Mouse (Mus musculus): ENCODE results near the gene Kcng3. TPM values are rescaled to one million over a fixed set of nuclear protein-coding genes. Genes with fewer than 3 reads are reported as not detected.
A peak's percentile ranks its signal among the peaks of the same experiment; 100 is the strongest.

Kcng3 gene
- total and polyA plus RNA-seq, 2 experiments from 2014 or later = 0.05 to 2.5 TPM

DNA sequence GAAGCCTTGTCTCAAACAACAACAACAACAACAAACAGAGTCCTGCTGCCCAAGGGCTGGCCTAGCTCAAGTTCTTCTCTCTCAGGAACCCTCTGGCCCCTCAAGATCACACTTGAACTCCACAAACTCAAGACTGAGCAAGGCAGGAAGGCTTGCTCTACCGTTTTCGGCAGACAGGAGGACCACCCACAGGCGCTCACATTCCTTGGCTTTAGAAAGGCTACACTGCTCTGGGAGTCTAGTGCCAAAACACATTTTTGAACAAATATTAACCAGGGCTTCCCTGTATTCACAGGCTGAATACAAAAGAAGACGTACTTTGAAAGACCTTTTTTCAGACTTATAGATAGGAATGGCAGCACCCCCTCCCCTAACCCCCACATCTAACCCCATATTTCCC lies 59.3 kb downstream of the Kcng3 start:
- Histone ChIP-seq H3K4me1 (ENCODE audit: insufficient read depth) (no peaks in the 10 kb centered on the region), H3K4me2 (ENCODE audit: low read depth) (no peak overlapping the region), H3K27me3 (ENCODE audit: insufficient read depth, low read length) (no peaks in the 10 kb centered on the region), H3K9me3 (ENCODE audit: low read length) (no peaks in the 10 kb centered on the region), H3K4me3 (ENCODE audit: low read depth, low read length) (no peak overlapping the region), H3K36me3 (ENCODE audit: insufficient read depth) (no peaks in the 10 kb centered on the region), H3K9ac (no peak overlapping the region), H3K27ac (ENCODE audit: low read depth, low read length) (no peak overlapping the region)
- TF ChIP-seq CTCF (IDR thresholded peaks at IDR 0.05; ENCODE audit: low read depth) = no peak
- WGBS = 48% methylated on average over 4 of the region's 4 CpGs
- DNase-seq (no peak), ATAC-seq (no peak)

DNA sequence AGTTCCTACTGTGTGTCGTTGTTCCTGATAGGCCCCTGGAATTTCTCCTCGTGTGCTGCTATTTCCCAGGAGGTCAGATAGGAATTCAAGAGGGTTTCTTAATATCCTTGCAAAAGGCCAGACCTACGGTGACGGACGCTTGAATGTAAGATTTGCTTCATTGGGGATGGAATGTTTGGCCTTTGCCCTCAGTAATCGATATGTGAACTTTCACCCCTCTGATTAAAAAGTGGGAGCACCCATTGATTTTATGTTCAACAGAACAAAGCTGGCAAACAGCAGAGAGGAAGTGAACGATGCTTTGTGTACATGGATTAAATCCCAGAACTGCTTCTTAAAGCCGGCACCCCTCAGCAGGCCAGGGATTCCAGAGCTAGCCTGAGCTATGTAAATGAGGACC lies 64.3 kb downstream of the Kcng3 start:
- no peak for ATAC-seq

DNA sequence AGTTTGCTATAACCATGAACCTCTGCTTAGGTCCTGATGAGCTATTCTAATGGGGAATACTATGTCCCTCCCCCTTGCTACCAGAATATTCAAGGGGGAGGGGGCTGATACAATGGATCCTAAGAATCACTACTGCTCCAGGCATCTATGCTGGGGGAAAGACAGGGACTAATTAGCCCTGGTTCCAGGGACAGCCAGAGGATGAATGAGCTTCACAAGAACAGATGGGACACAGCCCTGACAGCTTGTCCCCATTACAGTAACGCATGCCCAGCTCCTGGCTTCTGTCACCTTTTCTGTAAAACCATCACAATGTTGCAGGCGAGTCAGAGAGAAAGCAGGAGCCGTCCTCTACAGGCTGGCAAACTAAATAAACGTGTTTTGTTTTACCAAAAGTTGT lies 66.2 kb downstream of the Kcng3 start:
- DNase-seq (no peak), ATAC-seq (peak; percentile 70)
- 34% methylated on average over 4 of the region's 4 CpGs for WGBS
- no peaks in the 10 kb centered on the region for H3K9me3 ChIP-seq (ENCODE audit: low read length)
- H3K9ac ChIP-seq = no peak overlapping the region
- TF ChIP-seq CTCF (IDR thresholded peaks at IDR 0.05; ENCODE audit: low read depth) = no peak
- H3K4me2 ChIP-seq (ENCODE audit: low read depth) = no peak overlapping the region
- no peak overlapping the region for H3K4me3 ChIP-seq (ENCODE audit: low read depth, low read length)
- H3K27me3 ChIP-seq (ENCODE audit: insufficient read depth, low read length) = no peaks in the 10 kb centered on the region
- H3K27ac ChIP-seq (ENCODE audit: low read depth, low read length) = no peak overlapping the region
- H3K36me3 ChIP-seq (ENCODE audit: insufficient read depth) = no peaks in the 10 kb centered on the region
- no peaks in the 10 kb centered on the region for H3K4me1 ChIP-seq (ENCODE audit: insufficient read depth)

More for the DNA sequence above, 64.3 kb downstream of the Kcng3 start:
- Histone ChIP-seq H3K9ac (no peak overlapping the region), H3K9me3 (ENCODE audit: low read length) (no peaks in the 10 kb centered on the region), H3K36me3 (ENCODE audit: insufficient read depth) (no peaks in the 10 kb centered on the region), H3K4me3 (ENCODE audit: low read depth, low read length) (no peak overlapping the region), H3K4me1 (ENCODE audit: insufficient read depth) (no peaks in the 10 kb centered on the region), H3K27ac (ENCODE audit: low read depth, low read length) (no peak overlapping the region), H3K4me2 (ENCODE audit: low read depth) (no peak overlapping the region), H3K27me3 (ENCODE audit: insufficient read depth, low read length) (no peaks in the 10 kb centered on the region)
- WGBS = 44% methylated on average over 8 of the region's 8 CpGs
- no peak for DNase-seq
- TF ChIP-seq CTCF (IDR thresholded peaks at IDR 0.05; ENCODE audit: low read depth) = no peak

DNA sequence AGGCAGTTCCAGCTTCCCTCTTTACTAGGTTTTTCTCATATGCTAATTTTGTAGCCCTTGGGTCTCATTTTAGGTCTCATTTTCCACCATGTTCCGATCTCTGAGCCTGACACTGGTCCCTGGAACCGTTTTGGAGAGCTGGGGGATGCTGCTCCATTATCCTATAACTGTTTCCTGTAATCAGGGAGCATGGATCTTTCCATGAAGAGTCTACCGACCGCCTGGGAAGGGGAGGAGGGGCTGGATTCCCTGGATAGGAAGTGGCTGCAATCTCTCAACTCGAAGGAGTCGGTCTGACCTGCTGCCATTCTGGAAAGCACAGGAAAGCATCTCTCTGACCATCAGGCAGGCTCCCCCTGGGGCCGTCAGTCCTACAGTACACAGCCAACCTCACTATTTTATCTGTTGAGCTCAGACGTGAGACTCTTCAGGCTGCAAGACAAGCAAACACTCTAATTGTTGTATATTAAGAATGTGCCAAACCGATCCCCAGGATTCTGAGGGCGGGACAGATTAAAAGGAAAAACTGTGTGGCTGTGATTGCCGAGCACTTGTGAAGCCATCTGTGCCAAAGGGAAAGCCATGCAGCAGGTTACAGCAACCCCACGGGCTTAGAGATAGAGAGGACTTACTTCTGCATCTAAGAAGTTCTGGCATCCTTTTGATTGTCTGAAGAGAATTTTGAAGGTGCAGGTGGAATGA lies 67.4 kb downstream of the Kcng3 start:
- ATAC-seq (no peak), DNase-seq (no peak)
- Histone ChIP-seq H3K9ac (no peak overlapping the region), H3K27ac (ENCODE audit: low read depth, low read length) (no peak overlapping the region), H3K4me3 (ENCODE audit: low read depth, low read length) (no peak overlapping the region), H3K4me2 (ENCODE audit: low read depth) (no peak overlapping the region), H3K9me3 (ENCODE audit: low read length) (no peaks in the 10 kb centered on the region), H3K36me3 (ENCODE audit: insufficient read depth) (no peaks in the 10 kb centered on the region), H3K4me1 (ENCODE audit: insufficient read depth) (no peaks in the 10 kb centered on the region), H3K27me3 (ENCODE audit: insufficient read depth, low read length) (no peaks in the 10 kb centered on the region)
- 59% methylated on average over 12 of the region's 12 CpGs for WGBS
- TF ChIP-seq CTCF (IDR thresholded peaks at IDR 0.05; ENCODE audit: low read depth) = no peak

DNA sequence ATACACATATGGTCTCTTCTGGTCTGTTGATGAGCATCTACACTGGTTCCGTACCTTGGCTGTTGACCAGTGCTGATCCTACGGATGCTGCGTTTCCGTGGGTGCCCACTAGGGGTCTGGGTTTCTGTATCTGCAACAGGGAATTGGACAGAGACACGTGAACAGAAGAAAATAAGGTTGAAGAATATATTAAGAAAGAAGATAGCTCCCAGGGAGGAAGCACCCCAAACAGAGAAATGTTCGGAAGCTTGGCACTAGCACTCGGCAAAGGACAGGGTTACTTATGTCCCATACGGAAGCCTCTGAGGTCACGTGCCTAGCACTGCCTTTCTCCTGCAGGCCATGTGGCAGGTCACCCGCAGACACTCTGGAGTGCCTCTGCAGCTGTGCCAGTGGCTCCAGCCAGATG lies 68.0 kb downstream of the Kcng3 start:
- Histone ChIP-seq H3K9me3 (ENCODE audit: low read length) (no peaks in the 10 kb centered on the region), H3K4me1 (ENCODE audit: insufficient read depth) (no peaks in the 10 kb centered on the region), H3K36me3 (ENCODE audit: insufficient read depth) (no peaks in the 10 kb centered on the region), H3K27me3 (ENCODE audit: insufficient read depth, low read length) (no peaks in the 10 kb centered on the region), H3K27ac (ENCODE audit: low read depth, low read length) (no peak overlapping the region), H3K4me3 (ENCODE audit: low read depth, low read length) (no peak overlapping the region), H3K4me2 (ENCODE audit: low read depth) (no peak overlapping the region), H3K9ac (no peak overlapping the region)
- TF ChIP-seq CTCF (IDR thresholded peaks at IDR 0.05; ENCODE audit: low read depth) = peak; percentile 53
- ATAC-seq (no peak), DNase-seq (no peak)
- 52% methylated on average over 10 of the region's 10 CpGs for WGBS

DNA sequence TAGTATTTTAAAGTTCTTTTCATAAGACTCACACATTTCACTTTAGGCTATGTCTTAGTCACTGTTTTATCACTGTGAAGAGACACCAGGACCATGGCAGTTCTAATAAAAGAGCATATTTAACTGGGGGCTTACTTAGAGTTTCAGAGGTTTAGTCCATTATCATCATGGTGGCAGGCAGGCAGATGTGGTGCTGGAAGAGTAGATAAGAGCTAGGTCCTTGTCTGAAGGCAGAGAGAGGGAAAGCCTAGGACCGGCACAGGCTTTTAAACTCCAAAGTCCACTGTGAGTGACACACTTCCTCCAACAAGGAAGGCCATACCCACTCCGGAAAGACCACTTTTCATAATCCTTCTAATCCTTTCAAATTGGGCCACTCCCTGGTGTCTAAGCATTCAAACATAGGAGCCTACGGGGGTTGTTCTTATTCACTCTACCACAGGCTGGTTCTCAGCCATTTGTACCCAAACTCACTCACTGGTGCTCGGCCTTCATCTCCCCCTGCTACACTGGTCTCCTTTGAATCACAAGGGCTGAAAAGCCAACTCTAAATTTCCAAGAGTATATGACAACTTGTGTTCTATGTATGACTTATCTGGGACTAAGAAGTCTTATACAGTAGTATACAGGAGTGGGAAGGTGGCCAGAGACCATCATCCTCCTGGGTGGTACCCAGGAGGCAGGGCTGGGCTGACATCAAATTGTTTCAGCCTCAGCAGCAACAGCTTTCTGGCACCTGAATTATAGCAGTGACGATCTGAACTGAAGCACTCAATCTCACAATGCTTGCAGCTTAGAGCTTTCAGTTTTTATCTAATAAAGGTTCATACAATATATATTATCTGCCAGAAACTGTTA lies 69.3 kb downstream of the Kcng3 start:
- Histone ChIP-seq H3K4me2 (ENCODE audit: low read depth) (no peak overlapping the region), H3K4me1 (ENCODE audit: insufficient read depth) (no peaks in the 10 kb centered on the region), H3K9ac (no peak overlapping the region), H3K27me3 (ENCODE audit: insufficient read depth, low read length) (no peaks in the 10 kb centered on the region), H3K9me3 (ENCODE audit: low read length) (no peaks in the 10 kb centered on the region), H3K27ac (ENCODE audit: low read depth, low read length) (no peak overlapping the region), H3K36me3 (ENCODE audit: insufficient read depth) (no peaks in the 10 kb centered on the region), H3K4me3 (ENCODE audit: low read depth, low read length) (no peak overlapping the region)
- DNase-seq = no peak
- TF ChIP-seq CTCF (IDR thresholded peaks at IDR 0.05; ENCODE audit: low read depth) = no peak
- WGBS = 85% methylated on average over 5 of the region's 5 CpGs
- ATAC-seq = no peak

DNA sequence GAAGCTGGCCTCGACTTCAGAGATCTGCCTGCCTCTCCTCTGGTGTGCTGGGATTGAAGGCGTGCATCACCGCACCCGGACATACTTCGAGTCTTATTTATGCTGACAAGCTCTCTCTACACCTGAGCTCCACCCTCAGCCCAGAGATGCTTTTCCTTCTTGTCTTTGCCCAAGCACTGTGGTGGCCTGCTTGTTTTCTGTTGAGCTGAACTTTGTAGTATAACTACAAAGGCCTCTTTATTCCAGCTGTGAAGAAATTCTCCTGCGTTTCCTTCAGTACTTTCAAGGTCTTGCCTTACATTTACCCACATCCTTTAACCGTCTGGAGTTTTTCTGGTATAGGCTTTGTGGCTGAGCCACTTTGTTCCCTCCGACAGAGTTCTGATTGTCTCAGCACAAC lies 72.6 kb downstream of the Kcng3 start:
- Histone ChIP-seq H3K4me2 (ENCODE audit: low read depth) (no peak overlapping the region), H3K9ac (no peak overlapping the region), H3K9me3 (ENCODE audit: low read length) (no peaks in the 10 kb centered on the region), H3K4me1 (ENCODE audit: insufficient read depth) (no peaks in the 10 kb centered on the region), H3K27me3 (ENCODE audit: insufficient read depth, low read length) (no peaks in the 10 kb centered on the region), H3K36me3 (ENCODE audit: insufficient read depth) (no peaks in the 10 kb centered on the region), H3K27ac (ENCODE audit: low read depth, low read length) (no peak overlapping the region), H3K4me3 (ENCODE audit: low read depth, low read length) (no peak overlapping the region)
- TF ChIP-seq CTCF (IDR thresholded peaks at IDR 0.05; ENCODE audit: low read depth) = no peak
- 41% methylated on average over 8 of the region's 8 CpGs for WGBS
- ATAC-seq (no peak), DNase-seq (no peak)

Data from forebrain, postnatal 0 days (tissue).